Mouse (Mus musculus): ENCODE measurements around the gene C2cd5. TPM values are rescaled to one million over a fixed set of nuclear protein-coding genes. Genes with fewer than 3 reads are reported as not detected.

The C2cd5 gene
- total and polyA plus RNA-seq, 2 experiments from 2014 or later: 7.3 to 8.0 TPM

DNA sequence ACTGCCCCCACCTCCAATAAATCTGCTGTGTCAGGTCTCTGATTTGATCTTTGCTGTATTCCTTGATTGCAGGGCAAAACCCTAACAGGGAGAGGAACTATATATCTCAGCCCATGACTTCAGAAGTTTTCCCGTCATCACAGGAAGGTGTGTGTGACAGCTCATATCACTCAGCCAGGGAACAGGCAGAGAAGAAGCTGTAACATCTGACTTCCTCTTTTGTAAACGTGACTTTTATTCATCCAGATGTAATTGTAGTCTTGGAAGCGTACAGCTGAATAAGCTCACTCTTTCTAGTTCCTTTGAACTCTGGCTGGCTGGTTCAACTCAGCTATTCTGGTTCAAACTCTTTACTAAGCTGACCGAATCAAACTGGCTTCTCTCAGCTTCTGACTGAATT, 30.5 kb upstream of the C2cd5 start:
- no peak overlapping the region for H3K27ac ChIP-seq (ENCODE audit: low read depth)
- WGBS: 68% methylated on average over 4 of the region's 4 CpGs
- no peak overlapping the region for H3K9ac ChIP-seq (replicated peaks; ENCODE audit: low read depth, low read length)
- no peak for DNase-seq (ENCODE audit: low spot score)
- 0 out of 2 replicates have a peak, but pooled peaks cover 5% of the 10 kb centered on the region for H3K9me3 ChIP-seq (replicated peaks; ENCODE audit: control insufficient read depth, low read length)
- H3K4me2 ChIP-seq (ENCODE audit: low read depth, low read length): no peak overlapping the region
- ATAC-seq (ENCODE audit: insufficient read depth, low read depth): no peak
- no peak for TF ChIP-seq CTCF (IDR thresholded peaks at IDR 0.05; ENCODE audit: low read depth)
- TF ChIP-seq EP300 (IDR thresholded peaks at IDR 0.05; ENCODE audit: low read depth): no peak
- H3K36me3 ChIP-seq (replicated peaks; ENCODE audit: control insufficient read depth, insufficient read depth, low read length): no peaks in the 10 kb centered on the region
- H3K4me3 ChIP-seq (ENCODE audit: low read depth, low read length): no peak overlapping the region
- H3K27me3 ChIP-seq (ENCODE audit: control insufficient read depth, insufficient read depth, low read length): no peaks in the 10 kb centered on the region
- no peaks in the 10 kb centered on the region for H3K4me1 ChIP-seq (ENCODE audit: control insufficient read depth, insufficient read depth)

DNA sequence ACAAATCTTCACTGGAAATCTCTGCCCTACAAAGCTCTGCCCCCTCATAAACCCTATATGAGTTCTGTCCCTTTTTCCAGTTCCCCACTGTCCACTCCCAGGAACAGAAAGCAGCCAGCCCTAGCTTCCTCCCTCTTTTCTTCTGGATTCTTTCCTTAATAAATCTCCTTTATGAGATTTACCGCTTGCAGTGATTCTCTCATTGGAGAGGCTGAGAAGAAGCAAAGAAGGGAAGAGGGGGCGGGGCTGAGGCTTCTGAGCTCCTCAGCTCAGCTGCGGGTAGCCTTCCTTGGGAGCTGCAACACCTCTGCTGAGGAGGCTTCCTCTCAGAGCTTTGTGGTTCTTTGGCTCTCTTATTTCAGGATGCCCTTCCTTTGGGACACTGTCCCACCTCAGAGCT, 30.0 kb upstream of the C2cd5 start:
- TF ChIP-seq CTCF (IDR thresholded peaks at IDR 0.05; ENCODE audit: low read depth) (no peak), EP300 (IDR thresholded peaks at IDR 0.05; ENCODE audit: low read depth) (no peak)
- Histone ChIP-seq H3K4me2 (ENCODE audit: low read depth, low read length) (no peak overlapping the region), H3K9ac (replicated peaks; ENCODE audit: low read depth, low read length) (no peak overlapping the region), H3K27me3 (ENCODE audit: control insufficient read depth, insufficient read depth, low read length) (no peaks in the 10 kb centered on the region), H3K27ac (ENCODE audit: low read depth) (no peak overlapping the region), H3K4me1 (ENCODE audit: control insufficient read depth, insufficient read depth) (no peaks in the 10 kb centered on the region), H3K9me3 (replicated peaks; ENCODE audit: control insufficient read depth, low read length) (0 out of 2 replicates have a peak, but pooled peaks cover 5% of the 10 kb centered on the region), H3K36me3 (replicated peaks; ENCODE audit: control insufficient read depth, insufficient read depth, low read length) (no peaks in the 10 kb centered on the region), H3K4me3 (ENCODE audit: low read depth, low read length) (no peak overlapping the region)
- no peak for ATAC-seq (ENCODE audit: insufficient read depth, low read depth)
- DNase-seq (ENCODE audit: low spot score): no peak
- WGBS: 74% methylated on average over 3 of the region's 3 CpGs

DNA sequence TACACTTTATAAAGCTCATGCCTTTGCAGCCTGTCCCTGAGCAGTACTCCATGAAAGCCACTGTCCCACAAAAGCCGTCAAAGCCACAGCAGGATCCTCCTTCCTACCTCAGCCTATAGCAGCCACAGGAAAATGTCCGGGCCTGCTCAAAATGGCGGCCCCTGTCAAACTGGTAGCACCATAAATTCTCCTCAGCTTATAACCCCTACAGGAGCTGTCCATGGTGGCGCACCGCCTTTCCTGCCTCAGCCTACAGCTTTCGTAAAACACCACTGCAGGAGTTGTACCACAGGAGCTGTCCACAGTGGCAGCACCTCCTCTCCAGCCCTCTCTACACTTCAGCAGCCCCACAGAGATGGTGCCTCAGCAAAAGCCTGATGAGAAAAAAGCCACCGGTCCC, 29.5 kb upstream of the C2cd5 start:
- Histone ChIP-seq H3K9ac (replicated peaks; ENCODE audit: low read depth, low read length) (no peak overlapping the region), H3K4me2 (ENCODE audit: low read depth, low read length) (no peak overlapping the region), H3K27ac (ENCODE audit: low read depth) (no peak overlapping the region), H3K4me1 (ENCODE audit: control insufficient read depth, insufficient read depth) (no peaks in the 10 kb centered on the region), H3K4me3 (ENCODE audit: low read depth, low read length) (no peak overlapping the region), H3K9me3 (replicated peaks; ENCODE audit: control insufficient read depth, low read length) (0 out of 2 replicates have a peak, but pooled peaks cover 5% of the 10 kb centered on the region), H3K36me3 (replicated peaks; ENCODE audit: control insufficient read depth, insufficient read depth, low read length) (no peaks in the 10 kb centered on the region), H3K27me3 (ENCODE audit: control insufficient read depth, insufficient read depth, low read length) (no peaks in the 10 kb centered on the region)
- ATAC-seq (ENCODE audit: insufficient read depth, low read depth): no peak
- WGBS: 78% methylated on average over 7 of the region's 7 CpGs
- no peak for DNase-seq (ENCODE audit: low spot score)
- no peak for TF ChIP-seq EP300 (IDR thresholded peaks at IDR 0.05; ENCODE audit: low read depth)
- no peak for TF ChIP-seq CTCF (IDR thresholded peaks at IDR 0.05; ENCODE audit: low read depth)

GRCm38 (mm10) chr6:143125721-143126120, 25.8 kb upstream of the C2cd5 start:
- DNase-seq (ENCODE audit: low spot score) (no peak), ATAC-seq (ENCODE audit: insufficient read depth, low read depth) (no peak)
- H3K4me3 ChIP-seq (ENCODE audit: low read depth, low read length): no peak overlapping the region
- TF ChIP-seq EP300 (IDR thresholded peaks at IDR 0.05; ENCODE audit: low read depth) (no peak), CTCF (IDR thresholded peaks at IDR 0.05; ENCODE audit: low read depth) (no peak)
- H3K27me3 ChIP-seq (ENCODE audit: control insufficient read depth, insufficient read depth, low read length): no peaks in the 10 kb centered on the region
- no peak overlapping the region for H3K27ac ChIP-seq (ENCODE audit: low read depth)
- H3K4me1 ChIP-seq (ENCODE audit: control insufficient read depth, insufficient read depth): no peaks in the 10 kb centered on the region
- H3K9ac ChIP-seq (replicated peaks; ENCODE audit: low read depth, low read length): no peak overlapping the region
- H3K36me3 ChIP-seq (replicated peaks; ENCODE audit: control insufficient read depth, insufficient read depth, low read length): no peaks in the 10 kb centered on the region
- H3K4me2 ChIP-seq (ENCODE audit: low read depth, low read length): no peak overlapping the region
- 0 out of 2 replicates have a peak, but pooled peaks cover 5% of the 10 kb centered on the region for H3K9me3 ChIP-seq (replicated peaks; ENCODE audit: control insufficient read depth, low read length)

GRCm38 (mm10) chr6:143119325-143119724, 19.4 kb upstream of the C2cd5 start:
- Histone ChIP-seq H3K27ac (ENCODE audit: low read depth) (no peak overlapping the region), H3K4me2 (ENCODE audit: low read depth, low read length) (no peak overlapping the region), H3K4me1 (ENCODE audit: control insufficient read depth, insufficient read depth) (no peaks in the 10 kb centered on the region), H3K36me3 (replicated peaks; ENCODE audit: control insufficient read depth, insufficient read depth, low read length) (no peaks in the 10 kb centered on the region), H3K4me3 (ENCODE audit: low read depth, low read length) (no peak overlapping the region), H3K9me3 (replicated peaks; ENCODE audit: control insufficient read depth, low read length) (no peaks in the 10 kb centered on the region), H3K9ac (replicated peaks; ENCODE audit: low read depth, low read length) (no peak overlapping the region), H3K27me3 (ENCODE audit: control insufficient read depth, insufficient read depth, low read length) (no peaks in the 10 kb centered on the region)
- TF ChIP-seq EP300 (IDR thresholded peaks at IDR 0.05; ENCODE audit: low read depth) (no peak), CTCF (IDR thresholded peaks at IDR 0.05; ENCODE audit: low read depth) (no peak)
- DNase-seq (ENCODE audit: low spot score) (no peak), ATAC-seq (ENCODE audit: insufficient read depth, low read depth) (no peak)
- 84% methylated on average over 6 of the region's 6 CpGs for WGBS

DNA sequence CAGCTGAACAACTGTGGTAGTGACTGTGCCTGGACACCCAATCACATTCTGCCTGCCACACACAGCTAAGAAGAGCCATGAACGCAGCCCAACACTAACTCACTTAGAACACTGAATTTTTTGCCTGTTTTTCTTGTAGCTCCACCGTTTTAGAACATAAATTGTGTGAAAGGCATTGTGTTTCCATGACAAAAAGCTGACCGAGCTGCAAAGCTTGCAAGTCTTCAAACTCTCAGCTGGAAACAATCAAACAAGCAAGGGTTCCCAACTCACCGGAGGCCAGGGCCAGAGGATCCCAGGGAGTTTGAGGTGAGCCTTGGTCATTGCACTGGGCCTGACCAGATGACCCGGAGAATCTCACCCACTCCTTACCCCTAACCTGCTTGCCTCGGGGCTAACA, 16.8 kb upstream of the C2cd5 start:
- Histone ChIP-seq H3K4me2 (ENCODE audit: low read depth, low read length) (no peak overlapping the region), H3K4me1 (ENCODE audit: control insufficient read depth, insufficient read depth) (no peaks in the 10 kb centered on the region), H3K9me3 (replicated peaks; ENCODE audit: control insufficient read depth, low read length) (no peaks in the 10 kb centered on the region), H3K36me3 (replicated peaks; ENCODE audit: control insufficient read depth, insufficient read depth, low read length) (no peaks in the 10 kb centered on the region), H3K4me3 (ENCODE audit: low read depth, low read length) (no peak overlapping the region), H3K27me3 (ENCODE audit: control insufficient read depth, insufficient read depth, low read length) (no peaks in the 10 kb centered on the region), H3K9ac (replicated peaks; ENCODE audit: low read depth, low read length) (no peak overlapping the region), H3K27ac (ENCODE audit: low read depth) (no peak overlapping the region)
- no peak for TF ChIP-seq EP300 (IDR thresholded peaks at IDR 0.05; ENCODE audit: low read depth)
- TF ChIP-seq CTCF (IDR thresholded peaks at IDR 0.05; ENCODE audit: low read depth): no peak
- no peak for ATAC-seq (ENCODE audit: insufficient read depth, low read depth)
- WGBS: 64% methylated on average over 6 of the region's 6 CpGs
- DNase-seq (ENCODE audit: low spot score): no peak
